Mouse (Mus musculus) G1E (cell line): Measurements from ENCODE around the gene Mdh1b.

Source experiments
- CTCF ChIP-seq: IDR thresholded peaks from 2 replicates; pipeline ENCODE4 v1.5.1; 2012; ENCODE audit warnings: low read depth, low read length, inconsistent platforms, mixed read lengths
- TAL1 ChIP-seq: conservative IDR thresholded peaks from 2 replicates; pipeline ENCODE4 v1.6.1; 2012; ENCODE audit warnings: low read depth, low read length, inconsistent platforms, mixed read lengths

DNA sequence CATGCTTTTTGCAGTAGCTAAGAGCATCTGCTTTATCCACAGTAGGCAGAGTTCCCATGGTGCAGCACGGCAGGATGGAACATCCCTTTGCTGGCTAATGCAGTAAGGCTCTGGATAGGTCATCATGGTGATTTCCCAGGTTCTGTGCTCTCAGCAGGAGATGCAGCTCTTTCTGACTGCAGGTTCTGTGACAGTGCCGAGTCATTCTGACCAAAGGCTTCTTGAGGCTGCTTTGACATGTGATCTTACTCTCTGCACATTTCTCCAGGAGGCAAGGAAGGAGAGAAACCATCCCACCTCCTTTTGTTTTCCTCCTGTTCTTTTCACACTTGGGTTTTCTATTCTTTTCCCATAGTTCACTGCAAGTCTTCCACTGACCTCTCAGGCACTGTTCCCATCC is 25.9 kb upstream of the Mdh1b start:
- TF ChIP-seq CTCF (no peak), TAL1 (no peak)
